Mouse (Mus musculus): ENCODE results near the gene Mdm2. TPM values are rescaled to one million over a fixed set of nuclear protein-coding genes. Genes with fewer than 3 reads are reported as not detected.

The Mdm2 gene
- polyA plus RNA-seq, 1 experiment from 2014 or later, result 20.7 TPM

GRCm38 (mm10) chr10:117672693-117673092, 37.9 kb downstream of the Mdm2 start:
- H3K27ac ChIP-seq (ENCODE audit: low read length), result no peak overlapping the region
- WGBS (ENCODE audit: insufficient replicate concordance), result 79% methylated on average over 7 of the region's 7 CpGs
- no peak for ATAC-seq (ENCODE audit: low read depth)
- no peak overlapping the region for H3K4me2 ChIP-seq (ENCODE audit: low read depth, low read length)
- no peak overlapping the region for H3K9ac ChIP-seq (ENCODE audit: low read depth, low read length)
- H3K4me1 ChIP-seq (ENCODE audit: control insufficient read depth, low read depth, low read length), result peaks cover 2% of the 10 kb centered on the region; the same call in 1 of the 2 replicates
- no peaks in the 10 kb centered on the region for H3K27me3 ChIP-seq (ENCODE audit: control insufficient read depth, insufficient read depth, low read depth, low read length)
- H3K4me3 ChIP-seq (ENCODE audit: low read depth, low read length), result no peak overlapping the region
- no peaks in the 10 kb centered on the region for H3K9me3 ChIP-seq (replicated peaks; ENCODE audit: control insufficient read depth, low read length)
- H3K36me3 ChIP-seq (ENCODE audit: control insufficient read depth, insufficient read depth), result no peaks in the 10 kb centered on the region

GRCm38 (mm10) chr10:117671930-117672666, 38.5 kb downstream of the Mdm2 start:
- Histone ChIP-seq H3K9me3 (replicated peaks; ENCODE audit: control insufficient read depth, low read length) (no peaks in the 10 kb centered on the region), H3K4me2 (ENCODE audit: low read depth, low read length) (no peak overlapping the region), H3K4me3 (ENCODE audit: low read depth, low read length) (no peak overlapping the region), H3K36me3 (ENCODE audit: control insufficient read depth, insufficient read depth) (no peaks in the 10 kb centered on the region), H3K27me3 (ENCODE audit: control insufficient read depth, insufficient read depth, low read depth, low read length) (no peaks in the 10 kb centered on the region), H3K9ac (ENCODE audit: low read depth, low read length) (no peak overlapping the region), H3K4me1 (ENCODE audit: control insufficient read depth, low read depth, low read length) (no peaks in the 10 kb centered on the region; the same call in 1 of the 2 replicates), H3K27ac (ENCODE audit: low read length) (no peak overlapping the region)
- no peak for ATAC-seq (ENCODE audit: low read depth)
- WGBS (ENCODE audit: insufficient replicate concordance), result 69% methylated on average over 13 of the region's 13 CpGs

GRCm38 (mm10) chr10:117671266-117671665, 39.3 kb downstream of the Mdm2 start:
- Histone ChIP-seq H3K9me3 (replicated peaks; ENCODE audit: control insufficient read depth, low read length) (no peaks in the 10 kb centered on the region), H3K36me3 (ENCODE audit: control insufficient read depth, insufficient read depth) (no peaks in the 10 kb centered on the region), H3K4me1 (ENCODE audit: control insufficient read depth, low read depth, low read length) (no peaks in the 10 kb centered on the region; the same call in 1 of the 2 replicates), H3K4me2 (ENCODE audit: low read depth, low read length) (no peak overlapping the region), H3K27ac (ENCODE audit: low read length) (no peak overlapping the region), H3K4me3 (ENCODE audit: low read depth, low read length) (no peak overlapping the region), H3K9ac (ENCODE audit: low read depth, low read length) (no peak overlapping the region), H3K27me3 (ENCODE audit: control insufficient read depth, insufficient read depth, low read depth, low read length) (no peaks in the 10 kb centered on the region)
- ATAC-seq (ENCODE audit: low read depth), result no peak
- 70% methylated on average over 9 of the region's 9 CpGs for WGBS (ENCODE audit: insufficient replicate concordance)

- H3K9ac ChIP-seq (ENCODE audit: low read depth, low read length), result no peak overlapping the region
- no peaks in the 10 kb centered on the region; the same call in 1 of the 2 replicates for H3K4me1 ChIP-seq (ENCODE audit: control insufficient read depth, low read depth, low read length)
- ATAC-seq (ENCODE audit: low read depth), result no peak
- no peaks in the 10 kb centered on the region for H3K27me3 ChIP-seq (ENCODE audit: control insufficient read depth, insufficient read depth, low read depth, low read length)
- H3K27ac ChIP-seq (ENCODE audit: low read length), result no peak overlapping the region
- H3K4me2 ChIP-seq (ENCODE audit: low read depth, low read length), result no peak overlapping the region
- no peak overlapping the region for H3K4me3 ChIP-seq (ENCODE audit: low read depth, low read length)
- 62% methylated on average over 5 of the region's 5 CpGs for WGBS (ENCODE audit: insufficient replicate concordance)
- H3K9me3 ChIP-seq (replicated peaks; ENCODE audit: control insufficient read depth, low read length), result no peaks in the 10 kb centered on the region
- no peaks in the 10 kb centered on the region for H3K36me3 ChIP-seq (ENCODE audit: control insufficient read depth, insufficient read depth)
Observed at GRCm38 (mm10) chr10:117670791-117671190, 39.8 kb downstream of the Mdm2 start.

- no peak overlapping the region for H3K4me3 ChIP-seq (ENCODE audit: low read depth, low read length)
- 63% methylated on average over 3 of the region's 3 CpGs for WGBS (ENCODE audit: insufficient replicate concordance)
- H3K27ac ChIP-seq (ENCODE audit: low read length), result no peak overlapping the region
- no peaks in the 10 kb centered on the region for H3K9me3 ChIP-seq (replicated peaks; ENCODE audit: control insufficient read depth, low read length)
- no peaks in the 10 kb centered on the region for H3K4me1 ChIP-seq (ENCODE audit: control insufficient read depth, low read depth, low read length)
- no peak for ATAC-seq (ENCODE audit: low read depth)
- H3K27me3 ChIP-seq (ENCODE audit: control insufficient read depth, insufficient read depth, low read depth, low read length), result no peaks in the 10 kb centered on the region
- H3K9ac ChIP-seq (ENCODE audit: low read depth, low read length), result no peak overlapping the region
- no peaks in the 10 kb centered on the region for H3K36me3 ChIP-seq (ENCODE audit: control insufficient read depth, insufficient read depth)
- no peak overlapping the region for H3K4me2 ChIP-seq (ENCODE audit: low read depth, low read length)
Observed at GRCm38 (mm10) chr10:117670092-117670491, 40.5 kb downstream of the Mdm2 start.

- Histone ChIP-seq H3K9me3 (replicated peaks; ENCODE audit: control insufficient read depth, low read length) (no peaks in the 10 kb centered on the region), H3K36me3 (ENCODE audit: control insufficient read depth, insufficient read depth) (no peaks in the 10 kb centered on the region), H3K4me3 (ENCODE audit: low read depth, low read length) (no peak overlapping the region), H3K27ac (ENCODE audit: low read length) (no peak overlapping the region), H3K4me1 (ENCODE audit: control insufficient read depth, low read depth, low read length) (no peaks in the 10 kb centered on the region; the same call in 1 of the 2 replicates), H3K9ac (ENCODE audit: low read depth, low read length) (no peak overlapping the region), H3K4me2 (ENCODE audit: low read depth, low read length) (no peak overlapping the region), H3K27me3 (ENCODE audit: control insufficient read depth, insufficient read depth, low read depth, low read length) (no peaks in the 10 kb centered on the region)
- 62% methylated on average over 10 of the region's 10 CpGs for WGBS (ENCODE audit: insufficient replicate concordance)
- no peak for ATAC-seq (ENCODE audit: low read depth)
Observed at GRCm38 (mm10) chr10:117669449-117670090, 41.0 kb downstream of the Mdm2 start.

GRCm38 (mm10) chr10:117668546-117669300, 41.8 kb downstream of the Mdm2 start:
- Histone ChIP-seq H3K9ac (ENCODE audit: low read depth, low read length) (no peak overlapping the region), H3K4me1 (ENCODE audit: control insufficient read depth, low read depth, low read length) (no peaks in the 10 kb centered on the region; the same call in 1 of the 2 replicates), H3K27ac (ENCODE audit: low read length) (no peak overlapping the region), H3K9me3 (replicated peaks; ENCODE audit: control insufficient read depth, low read length) (no peaks in the 10 kb centered on the region), H3K36me3 (ENCODE audit: control insufficient read depth, insufficient read depth) (no peaks in the 10 kb centered on the region), H3K4me2 (ENCODE audit: low read depth, low read length) (no peak overlapping the region), H3K27me3 (ENCODE audit: control insufficient read depth, insufficient read depth, low read depth, low read length) (no peaks in the 10 kb centered on the region), H3K4me3 (ENCODE audit: low read depth, low read length) (no peak overlapping the region)
- WGBS (ENCODE audit: insufficient replicate concordance), result 63% methylated on average over 10 of the region's 10 CpGs
- ATAC-seq (ENCODE audit: low read depth), result no peak

- Histone ChIP-seq H3K36me3 (ENCODE audit: control insufficient read depth, insufficient read depth) (no peaks in the 10 kb centered on the region), H3K9me3 (replicated peaks; ENCODE audit: control insufficient read depth, low read length) (no peaks in the 10 kb centered on the region), H3K9ac (ENCODE audit: low read depth, low read length) (no peak overlapping the region), H3K27me3 (ENCODE audit: control insufficient read depth, insufficient read depth, low read depth, low read length) (no peaks in the 10 kb centered on the region), H3K4me1 (ENCODE audit: control insufficient read depth, low read depth, low read length) (no peaks in the 10 kb centered on the region; the same call in 1 of the 2 replicates), H3K4me3 (ENCODE audit: low read depth, low read length) (no peak overlapping the region), H3K27ac (ENCODE audit: low read length) (no peak overlapping the region), H3K4me2 (ENCODE audit: low read depth, low read length) (no peak overlapping the region)
- ATAC-seq (ENCODE audit: low read depth), result no peak
- 77% methylated on average over 28 of the region's 28 CpGs for WGBS (ENCODE audit: insufficient replicate concordance)
Observed at GRCm38 (mm10) chr10:117667663-117668507, 42.7 kb downstream of the Mdm2 start.
